Mouse (Mus musculus) liver, embryonic 14.5 days (tissue): Measurements from ENCODE around the gene Plxna4.

ENCODE experiments used
- CTCF ChIP-seq: IDR thresholded peaks from 2 replicates; pipeline ENCODE4 v1.5.1; 2016; ENCODE audit warnings: antibody characterized with exemption, low read depth, control low read depth
- EP300 ChIP-seq: IDR thresholded peaks from 2 replicates; pipeline ENCODE4 v1.6.1; 2016; ENCODE audit warnings: antibody characterized with exemption, low read depth

DNA sequence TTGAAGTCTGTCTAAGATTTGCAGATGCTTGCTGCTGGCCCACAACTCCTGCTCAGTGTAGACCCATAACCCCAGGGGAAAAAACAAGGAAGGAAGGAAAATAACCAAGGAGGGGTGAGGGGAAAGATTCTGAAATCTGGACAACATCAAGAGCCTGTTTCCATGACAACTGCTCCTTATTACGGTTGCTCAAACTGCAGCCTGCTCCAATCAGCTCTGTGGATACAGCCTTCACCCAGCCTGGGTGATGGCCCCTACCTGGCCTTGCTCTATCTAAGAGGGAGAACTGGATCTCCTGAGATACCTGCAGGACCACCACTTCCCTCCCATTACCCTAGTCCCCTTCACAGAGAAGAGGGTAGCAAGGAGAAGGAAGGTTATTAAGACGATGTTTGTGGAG lies 143.6 kb downstream of the Plxna4 start:
- TF ChIP-seq CTCF (no peak), EP300 (no peak)
